Mouse (Mus musculus): ENCODE data around the gene Hpse2.

- no peak for TF ChIP-seq EP300 (IDR thresholded peaks at IDR 0.05; ENCODE audit: low read depth)
- TF ChIP-seq CTCF (IDR thresholded peaks at IDR 0.05; ENCODE audit: low read depth) = no peak
Observed at GRCm38 (mm10) chr19:42869663-42870530, 518.3 kb downstream of the Hpse2 start.

Data from liver, embryonic 14.5 days (tissue).